ENCODE assay signal across 9 mouse cellular contexts in genomic region chr19:25545714-25546340, GRCm38 (mm10). TPM values are rescaled to one million over a fixed set of nuclear protein-coding genes. Genes with fewer than 3 reads are reported as not detected.
DNase-seq lines count a peak whose midpoint lies in the region; ATAC-seq and TF ChIP-seq lines count a peak whose summit lies in the region.
"Had no signal": no experiment of that assay in that cellular context is flagged by ENCODE, and none has a peak within 500 bp of the region (broad histone marks: within the 10 kb centered on the region; RNA-seq: fewer than 3 reads in every experiment).

No protein-coding gene starts in this region.

- no peaks in the 10 kb centered on the region for H3K9me3 ChIP-seq in ES-E14 (ENCODE audit: control insufficient read depth, insufficient read depth, low read depth, low read length)
- no peaks in the 10 kb centered on the region for H3K9me3 ChIP-seq in embryonic facial prominence, embryonic 15.5 days (replicated peaks)
- H3K9me3 ChIP-seq in hindbrain, embryonic 10.5 days, result 0 out of 2 replicates have a peak, but pooled peaks cover 3% of the 10 kb centered on the region
- no peaks in the 10 kb centered on the region for H3K9me3 ChIP-seq in lung, postnatal 0 days (ENCODE audit: low read length)
- H3K9me3 ChIP-seq: heart, embryonic 15.5 days had no signal

- peak; percentile 54; the same call in 1 of the 2 replicates for ATAC-seq in embryonic facial prominence, embryonic 15.5 days (ENCODE audit: insufficient number of reproducible peaks, low FRiP score, low TSS enrichment, low read depth)
- ATAC-seq in lung, postnatal 0 days, result peak; percentile 41; the same call in 1 of the 2 replicates
- no peak for ATAC-seq in activated CD4-positive, CD25-positive, alpha-beta regulatory T cell, adult 4 months

- 0 out of 4 replicates have a peak, but pooled peaks cover 0 to 1% of the 10 kb centered on the region in 2 experiments for H3K4me1 ChIP-seq in ES-E14 (ENCODE audit: control insufficient read depth in 2 of 2, insufficient read depth in 2 of 2, low read length in 2 of 2, poor library complexity in 1 of 2)
- peaks cover 4% of the 10 kb centered on the region; the same call in 1 of the 2 replicates for H3K4me1 ChIP-seq in embryonic facial prominence, embryonic 15.5 days
- H3K4me1 ChIP-seq in hindbrain, embryonic 10.5 days (replicated peaks), result peaks cover 3% of the 10 kb centered on the region; the same call in 1 of the 2 replicates
- H3K4me1 ChIP-seq in lung, postnatal 0 days (ENCODE audit: insufficient read depth, low read depth, low read length), result no peaks in the 10 kb centered on the region
- H3K4me1 ChIP-seq: heart, embryonic 15.5 days had no signal

- peak; percentile 85 for TF ChIP-seq CTCF in lung, postnatal 0 days (IDR thresholded peaks at IDR 0.05)

- no peak overlapping the region for H3K4me3 ChIP-seq in ES-E14 (ENCODE audit: insufficient read depth in 1 of 2, low read depth in 1 of 2, low read length in 2 of 2, poor library complexity in 1 of 2, severe bottlenecking in 1 of 2)
- no peak overlapping the region for H3K4me3 ChIP-seq in embryonic facial prominence, embryonic 15.5 days (replicated peaks)
- H3K4me3 ChIP-seq in hindbrain, embryonic 10.5 days, result no peak overlapping the region
- H3K4me3 ChIP-seq in lung, postnatal 0 days (ENCODE audit: low read depth, low read length), result no peak overlapping the region
- H3K4me3 ChIP-seq: heart, embryonic 15.5 days had no signal

- peaks cover 8% of the 10 kb centered on the region; the same call in 1 of the 2 replicates for H3K27me3 ChIP-seq in embryonic facial prominence, embryonic 15.5 days
- peaks cover 14% of the 10 kb centered on the region; the same call in 1 of the 2 replicates for H3K27me3 ChIP-seq in hindbrain, embryonic 10.5 days (ENCODE audit: insufficient read depth, poor library complexity, severe bottlenecking)
- H3K27me3 ChIP-seq in lung, postnatal 0 days (replicated peaks; ENCODE audit: insufficient read depth, low read length), result no peaks in the 10 kb centered on the region

- no peak overlapping the region for H3K27ac ChIP-seq in ES-E14 (ENCODE audit: insufficient read depth, low read depth, low read length, poor library complexity, severe bottlenecking)
- no peak overlapping the region for H3K27ac ChIP-seq in embryonic facial prominence, embryonic 15.5 days (replicated peaks)
- H3K27ac ChIP-seq in hindbrain, embryonic 10.5 days, result no peak overlapping the region
- no peak overlapping the region for H3K27ac ChIP-seq in lung, postnatal 0 days (ENCODE audit: low read length)
- H3K27ac ChIP-seq: heart, embryonic 15.5 days had no signal

- H3K36me3 ChIP-seq in ES-E14 (ENCODE audit: control insufficient read depth, insufficient read depth, low read length, poor library complexity, severe bottlenecking), result peaks cover 3% of the 10 kb centered on the region; the same call in 1 of the 2 replicates
- no peaks in the 10 kb centered on the region for H3K36me3 ChIP-seq in embryonic facial prominence, embryonic 15.5 days
- no peaks in the 10 kb centered on the region for H3K36me3 ChIP-seq in hindbrain, embryonic 10.5 days
- H3K36me3 ChIP-seq in lung, postnatal 0 days (ENCODE audit: insufficient read depth, low read length), result no peaks in the 10 kb centered on the region
- H3K36me3 ChIP-seq: heart, embryonic 15.5 days had no signal

- in situ Hi-C loops in ES-E14 (cut with MboI; ENCODE audit: low sequenced_read_pairs in 2 of 2, unreplicated experiment in 2 of 2), result loop anchor here in 1 of 2 experiments (10.0 kb wide), 1 partner anchor 89 kb away; no protein-coding TSS in a partner anchor

- no peak for TF ChIP-seq EP300 in lung, postnatal 0 days (IDR thresholded peaks at IDR 0.05)

- no peak overlapping the region for H3K4me2 ChIP-seq in embryonic facial prominence, embryonic 15.5 days (replicated peaks)
- H3K4me2 ChIP-seq in lung, postnatal 0 days (replicated peaks; ENCODE audit: low read depth, low read length), result no peak overlapping the region
- H3K4me2 ChIP-seq: heart, embryonic 15.5 days had no signal

- peak; percentile 54 for DNase-seq in ES-E14 (ENCODE audit: low read depth, low spot score)
- peak; percentile 50 to 58 for DNase-seq in adrenal gland, postnatal 36 days
- DNase-seq in hindbrain, embryonic 10.5 days (ENCODE audit: low spot score), result peak; percentile 60
- DNase-seq in layer of hippocampus, adult 9-10 months (ENCODE audit: low spot score), result peak; percentile 48
- DNase-seq in lung, postnatal 0 days (ENCODE audit: low spot score), result peak; percentile 77
- DNase-seq in right cerebral cortex, adult 2 months (ENCODE audit: low spot score in 2 of 2), result peak; percentile 32 to 60

- no peak overlapping the region for H3K9ac ChIP-seq in ES-E14 (ENCODE audit: insufficient read depth, low read depth, low read length, poor library complexity, severe bottlenecking)
- no peak overlapping the region for H3K9ac ChIP-seq in embryonic facial prominence, embryonic 15.5 days
- H3K9ac ChIP-seq in lung, postnatal 0 days (replicated peaks; ENCODE audit: low read depth), result no peak overlapping the region
- H3K9ac ChIP-seq: heart, embryonic 15.5 days had no signal

- WGBS in embryonic facial prominence, embryonic 15.5 days, result 38% methylated on average over 13 of the region's 13 CpGs
- WGBS in hindbrain, embryonic 10.5 days, result 36% methylated on average over 13 of the region's 13 CpGs
- 32% methylated on average over 13 of the region's 13 CpGs for WGBS in lung, postnatal 0 days

TF ChIP-seq in ES-E14, 5 proteins besides CTCF, POLR2A, EP300 and RAD21:
- TF ChIP-seq CHD2 (IDR thresholded peaks at IDR 0.05; ENCODE audit: low read depth, low read length) (no peak), ZC3H11A (IDR thresholded peaks at IDR 0.05; ENCODE audit: borderline replicate concordance, low read depth, low read length) (peak; percentile 55; the same call in 1 of the 2 replicates)

RNA-seq across cellular contexts. Expression of gene Dmrt1, which starts 40.4 kb away (rescaled TPM):
- total RNA-seq in ES-E14 (2012; rRNA removed), result 7.9 and 12.3 TPM in 2 replicates
- total RNA-seq in adrenal gland, postnatal 36 days (2021), result not detected
- 0.18 and 0.33 TPM in 2 replicates for polyA plus RNA-seq in embryonic facial prominence, embryonic 15.5 days (2015; fragmentation: Nextera tagmentation; extraction: Ambion mirVana)
- not detected in 2 replicates for polyA plus RNA-seq in hindbrain, embryonic 10.5 days (2016; fragmentation: Nextera tagmentation; extraction: Ambion mirVana)
- polyA plus RNA-seq in lung, postnatal 0 days (2015; fragmentation: Nextera tagmentation; extraction: Ambion mirVana), result not detected in 2 replicates
- polyA plus RNA-seq in activated CD4-positive, CD25-positive, alpha-beta regulatory T cell, adult 4 months (2017; shearing (Covaris generic)), result not detected
- polyA plus RNA-seq: heart, embryonic 15.5 days had no signal
